Mouse (Mus musculus) thymus, postnatal 14 days (tissue): ENCODE results near the gene Phox2a.
A peak's percentile ranks its signal among the peaks of the same experiment; 100 is the strongest.

Experiments used
- DNase-seq: peaks from one replicate; pipeline ENCODE4 v3.0.0; 2021

Phox2a gene

DNA sequence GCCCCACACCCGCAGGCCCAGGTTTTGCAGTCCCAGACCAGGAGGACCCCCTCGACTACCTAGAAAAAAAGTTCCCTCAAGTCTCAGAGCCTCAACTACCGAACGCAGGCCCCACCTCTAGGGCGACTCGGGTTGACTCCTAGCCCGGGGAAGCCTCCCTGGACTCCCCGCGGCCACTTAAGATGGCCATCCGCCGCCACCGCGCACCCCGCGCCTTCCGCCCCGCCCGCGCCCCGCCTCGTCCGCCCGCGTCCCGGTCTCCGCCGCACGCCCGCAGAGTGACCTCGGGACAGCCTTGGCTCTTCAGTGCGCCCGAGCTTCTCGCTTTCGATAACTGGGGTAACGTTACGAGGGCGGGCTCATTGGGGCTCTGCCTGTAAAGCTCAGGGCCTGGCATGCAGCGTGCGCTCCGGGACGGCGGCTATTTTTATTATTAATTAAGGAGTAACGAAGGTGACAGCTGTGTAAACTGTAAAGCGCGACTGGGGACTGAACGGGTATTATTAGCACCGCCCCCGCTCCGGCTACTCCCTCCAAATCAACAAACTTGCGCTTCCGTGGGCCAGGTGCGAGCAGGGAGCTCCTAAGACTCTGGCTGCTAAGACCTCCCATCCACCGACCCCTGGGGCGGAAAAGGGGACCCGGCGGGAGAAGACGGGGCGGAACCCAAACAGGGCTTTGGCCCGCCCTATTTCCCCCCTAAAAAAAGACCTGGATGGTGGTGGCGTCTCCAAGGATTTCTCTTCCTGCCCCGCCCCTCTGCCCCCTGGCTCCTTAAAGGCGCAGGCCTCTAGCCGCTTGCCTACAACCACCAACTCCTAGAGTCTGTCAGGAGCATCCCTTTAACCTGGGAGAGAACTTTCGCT is 19.7 kb downstream of the Phox2a start, which contains the start of gene Inppl1:
Inppl1 (minus strand) TSS at position 624 of the 866 bp plus-strand sequence.
- DNase-seq = peak; percentile 20

DNA sequence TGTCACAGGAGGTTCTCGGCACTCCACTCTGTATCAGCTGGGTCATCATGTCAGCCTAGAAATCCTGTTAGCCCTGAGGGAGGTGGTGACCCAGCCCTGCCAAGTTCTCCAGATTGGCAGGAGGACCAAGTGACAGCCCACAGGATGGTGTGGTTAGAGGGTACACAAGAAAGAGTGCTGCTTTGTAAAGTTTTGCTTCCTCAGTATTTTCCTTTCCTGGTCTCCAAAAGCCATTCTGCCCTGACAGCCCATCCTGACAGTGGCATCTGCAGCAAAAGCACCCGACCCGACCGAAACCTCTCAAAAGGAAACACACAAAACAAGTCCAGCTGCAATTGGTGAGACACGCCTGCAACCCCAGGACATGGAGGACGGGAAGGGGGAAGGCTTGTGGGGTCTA is 26.1 kb downstream of the Phox2a start:
- no peak for DNase-seq

DNA sequence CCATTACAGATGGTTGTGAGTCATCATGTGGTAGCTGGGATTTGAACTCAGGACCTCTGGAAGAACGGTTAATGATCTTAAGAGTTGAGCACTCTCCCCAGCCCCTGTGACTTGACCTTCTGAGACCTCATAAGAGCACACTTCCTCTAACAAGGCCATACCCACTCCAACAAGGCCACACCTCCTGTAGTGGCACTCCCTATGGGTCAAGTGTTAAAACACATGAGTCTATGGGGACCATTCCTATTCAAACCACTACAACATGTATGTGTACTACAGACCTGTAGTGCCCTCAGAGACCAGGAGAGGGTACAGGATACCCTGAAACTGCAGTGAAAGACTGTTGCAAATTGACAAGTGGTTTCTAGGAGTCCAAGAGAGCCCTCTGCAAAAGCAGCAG is 29.8 kb downstream of the Phox2a start:
- no peak for DNase-seq

DNA sequence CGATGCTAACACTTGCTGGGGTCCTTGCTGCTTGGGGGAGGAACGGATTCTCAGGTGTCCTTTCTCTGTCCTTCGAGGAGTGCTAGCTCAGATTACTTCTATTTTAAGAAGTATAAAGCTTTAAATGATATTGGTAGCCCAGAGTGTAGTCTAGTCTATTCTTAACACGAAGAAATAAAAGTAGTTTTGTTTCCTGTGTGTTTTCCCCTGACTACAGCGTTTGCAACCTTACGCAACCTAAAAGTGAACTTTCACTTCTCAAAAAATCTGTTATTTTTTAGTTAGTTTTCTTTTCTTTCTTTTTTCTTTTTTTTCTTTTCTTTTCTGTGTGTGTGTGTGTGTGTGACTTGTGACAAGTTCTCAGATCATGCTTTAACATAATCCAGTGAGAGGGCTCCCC is 33.6 kb downstream of the Phox2a start:
- DNase-seq = no peak

DNA sequence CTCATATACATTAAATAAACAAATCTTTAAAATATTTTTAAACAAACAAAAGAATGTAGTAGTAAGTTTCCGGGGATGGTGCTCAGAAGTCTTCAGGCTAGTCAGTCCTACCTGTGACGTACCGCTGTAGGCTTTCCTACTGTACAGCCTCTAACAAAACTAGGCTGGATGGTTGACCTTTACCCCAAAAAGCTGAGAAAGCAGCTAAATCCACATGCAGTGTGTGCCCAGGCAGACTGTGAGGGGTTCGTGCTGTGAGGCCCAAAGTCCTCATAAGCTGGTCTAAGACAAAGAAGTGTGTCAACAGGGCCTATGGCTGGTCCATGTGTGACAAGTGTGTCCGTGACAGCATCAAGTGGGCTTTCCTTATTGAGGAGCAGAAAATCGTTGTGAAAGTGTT is 34.7 kb downstream of the Phox2a start:
- DNase-seq = no peak

DNA sequence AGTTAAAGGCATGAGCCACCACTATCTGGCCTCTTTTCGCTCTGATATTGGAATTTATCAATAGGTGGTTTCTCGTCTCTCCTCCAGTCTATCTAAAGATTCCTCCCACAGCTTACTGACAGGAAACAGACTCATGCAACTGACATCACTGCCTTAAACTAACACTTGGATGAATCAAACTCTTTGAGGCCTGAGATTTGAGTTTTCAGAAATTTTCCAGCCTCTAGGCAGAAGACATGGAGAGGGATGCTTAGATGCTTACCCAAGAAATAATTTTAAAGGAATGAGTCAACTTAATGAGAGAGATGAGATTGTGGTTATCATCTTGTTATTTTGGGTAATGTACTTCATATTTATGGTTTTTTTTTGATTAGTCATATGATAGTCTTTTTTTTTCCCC is 35.7 kb downstream of the Phox2a start:
- no peak for DNase-seq

DNA sequence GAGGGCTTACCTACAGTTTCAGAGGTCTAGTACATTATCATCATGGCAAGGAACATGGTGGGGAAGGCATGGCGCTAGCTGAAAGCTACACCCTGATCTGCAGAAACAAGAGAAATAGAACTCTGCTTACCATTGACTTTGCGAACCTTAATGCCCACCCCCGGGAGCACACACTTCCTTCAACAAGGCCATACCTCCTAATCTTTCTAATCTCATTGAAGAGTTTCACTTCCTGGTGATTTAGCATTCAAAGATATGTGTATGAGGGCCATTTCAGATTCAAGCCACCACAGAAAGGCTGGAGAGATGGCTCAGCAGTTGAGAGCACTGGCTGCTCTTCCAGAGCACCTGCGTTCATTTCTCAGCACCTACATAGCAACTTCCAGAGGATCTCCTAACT is 39.0 kb downstream of the Phox2a start, which contains the start of gene Folr2:
Folr2 (minus strand) TSS at position 101 of the 400 bp plus-strand sequence.
- DNase-seq = no peak

DNA sequence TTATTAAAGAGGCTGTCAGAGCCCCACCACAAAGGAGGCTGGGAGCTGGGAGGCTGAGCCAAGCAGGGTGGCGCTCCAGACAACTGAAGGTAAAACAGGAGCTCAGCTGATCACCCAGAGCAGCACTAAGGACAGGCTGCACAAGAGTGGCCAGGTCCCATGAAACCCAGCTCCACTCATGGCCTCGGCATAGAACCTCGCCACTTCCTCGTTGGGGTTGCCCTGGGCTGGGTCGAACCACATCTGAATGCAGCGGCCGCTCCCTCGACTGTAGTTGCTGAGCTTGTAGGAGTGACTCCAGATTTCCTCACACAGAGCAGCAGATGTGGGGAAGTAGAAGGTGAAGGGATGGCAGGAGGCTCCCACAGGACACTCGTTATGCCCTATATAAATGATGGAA is 40.2 kb downstream of the Phox2a start:
- DNase-seq = no peak

DNA sequence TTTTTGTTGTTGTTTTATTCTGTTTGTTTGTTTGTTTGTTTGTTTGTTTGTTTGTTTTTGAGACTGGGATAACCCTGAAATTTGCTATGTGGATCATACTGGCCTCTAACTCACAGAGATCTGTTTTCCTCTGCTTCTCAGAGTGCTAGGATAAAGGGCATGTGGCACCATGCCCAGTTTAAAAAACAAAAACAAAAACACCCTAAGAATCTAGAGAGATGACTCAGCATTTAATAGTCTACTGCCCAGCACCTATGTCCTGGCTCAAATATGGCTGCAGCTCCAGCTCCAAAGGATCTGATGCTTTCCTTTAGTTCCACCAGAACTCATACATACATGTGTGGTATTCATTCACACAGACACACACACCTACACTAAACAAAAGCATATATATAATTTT is 42.9 kb downstream of the Phox2a start:
- no peak for DNase-seq

DNA sequence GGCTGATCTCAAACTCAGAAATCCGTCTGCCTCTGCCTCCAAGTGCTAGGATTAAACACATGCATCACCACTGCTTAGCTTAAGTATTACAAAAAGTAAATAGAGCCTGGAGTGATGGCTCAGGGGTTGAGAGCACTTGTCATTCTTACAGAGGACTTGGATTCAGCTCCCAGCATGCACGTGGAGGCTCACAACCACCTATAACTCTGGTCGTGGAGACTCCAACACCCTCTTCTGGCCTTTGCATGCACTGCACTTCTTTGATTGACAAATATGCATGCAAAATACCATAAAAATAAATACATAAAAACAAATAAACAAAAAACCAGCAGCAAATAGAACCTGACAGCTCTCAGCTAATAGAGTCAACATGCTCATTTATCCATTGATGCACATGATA is 44.2 kb downstream of the Phox2a start:
- no peak for DNase-seq

DNA sequence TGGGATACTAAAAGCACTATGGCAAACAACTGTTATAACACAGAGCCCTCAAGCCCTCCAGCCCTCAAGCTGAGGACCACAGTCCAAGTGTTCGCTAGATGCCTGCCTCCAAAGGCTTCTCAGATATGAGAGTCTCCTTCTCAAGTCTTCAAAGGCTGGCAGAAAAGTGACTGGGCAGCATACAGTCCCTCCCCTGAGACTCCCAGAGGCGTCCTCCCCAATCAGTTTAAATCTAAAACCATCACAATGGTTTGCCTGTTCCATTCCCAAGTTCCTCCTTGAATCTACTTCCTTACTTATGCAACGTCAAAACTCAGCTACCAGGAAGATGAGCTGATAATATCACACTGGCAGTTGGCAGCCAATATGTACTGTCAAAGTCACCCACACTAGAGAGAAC is 45.3 kb downstream of the Phox2a start, which contains the start of gene Anapc15:
Anapc15 (plus strand) TSS at position 301 of the 400 bp plus-strand sequence.
- DNase-seq = no peak

DNA sequence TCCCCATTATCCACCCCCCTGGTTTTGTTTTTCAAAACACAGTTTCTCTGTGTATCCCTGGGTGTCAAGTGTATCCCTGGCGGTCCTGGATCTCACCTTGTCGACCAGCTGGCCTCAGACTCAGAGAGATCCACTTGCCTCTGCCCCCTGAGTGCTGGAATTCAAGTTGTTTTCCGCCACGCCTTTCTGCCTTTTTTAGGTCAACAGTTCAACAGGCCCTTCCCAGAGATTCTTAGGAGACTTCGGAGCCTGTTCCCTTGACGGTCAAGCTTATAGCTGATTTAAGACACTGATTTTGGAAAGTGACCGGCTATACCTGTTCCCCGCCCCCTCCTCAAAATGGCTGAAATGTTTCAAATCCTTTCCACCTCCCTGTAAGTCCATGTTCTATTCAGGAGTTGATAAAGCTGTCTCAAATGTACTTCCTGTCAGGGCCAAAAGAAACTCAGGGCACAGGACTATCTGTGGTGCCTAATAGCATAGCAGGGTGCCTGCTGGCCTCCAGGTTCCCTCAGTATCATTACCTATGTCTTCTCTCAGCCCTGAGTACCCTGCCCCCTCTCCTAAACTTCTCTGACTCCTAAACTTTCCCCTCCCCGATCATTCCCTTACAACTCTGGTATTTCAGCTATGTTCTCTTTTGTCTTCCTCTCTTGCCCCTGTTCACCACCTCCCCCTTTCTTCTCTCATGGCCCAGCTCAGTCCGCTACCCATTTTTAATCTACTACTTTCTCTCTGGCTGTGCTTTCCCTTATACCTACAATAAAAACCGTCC is 48.6 kb downstream of the Phox2a start:
- DNase-seq = no peak

DNA sequence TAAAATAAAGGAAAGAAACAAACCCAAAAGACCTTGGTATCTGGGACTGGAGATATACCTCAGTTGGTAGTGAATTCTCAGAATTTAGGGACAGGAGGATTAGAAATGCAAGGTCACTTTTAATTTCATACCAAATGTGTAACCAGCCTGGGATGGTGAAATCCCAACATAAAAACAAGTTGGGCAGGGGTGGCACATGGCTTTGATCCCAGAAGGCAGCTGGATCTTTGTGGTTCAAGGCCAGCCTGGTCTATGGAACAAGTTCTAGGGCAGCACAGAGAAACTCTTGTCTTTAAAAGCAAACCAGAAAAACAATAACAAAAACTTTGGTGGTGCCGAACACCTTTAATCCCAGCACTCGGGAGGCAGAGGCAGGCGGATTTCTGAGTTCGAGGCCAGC is 49.4 kb downstream of the Phox2a start:
- no peak for DNase-seq

DNA sequence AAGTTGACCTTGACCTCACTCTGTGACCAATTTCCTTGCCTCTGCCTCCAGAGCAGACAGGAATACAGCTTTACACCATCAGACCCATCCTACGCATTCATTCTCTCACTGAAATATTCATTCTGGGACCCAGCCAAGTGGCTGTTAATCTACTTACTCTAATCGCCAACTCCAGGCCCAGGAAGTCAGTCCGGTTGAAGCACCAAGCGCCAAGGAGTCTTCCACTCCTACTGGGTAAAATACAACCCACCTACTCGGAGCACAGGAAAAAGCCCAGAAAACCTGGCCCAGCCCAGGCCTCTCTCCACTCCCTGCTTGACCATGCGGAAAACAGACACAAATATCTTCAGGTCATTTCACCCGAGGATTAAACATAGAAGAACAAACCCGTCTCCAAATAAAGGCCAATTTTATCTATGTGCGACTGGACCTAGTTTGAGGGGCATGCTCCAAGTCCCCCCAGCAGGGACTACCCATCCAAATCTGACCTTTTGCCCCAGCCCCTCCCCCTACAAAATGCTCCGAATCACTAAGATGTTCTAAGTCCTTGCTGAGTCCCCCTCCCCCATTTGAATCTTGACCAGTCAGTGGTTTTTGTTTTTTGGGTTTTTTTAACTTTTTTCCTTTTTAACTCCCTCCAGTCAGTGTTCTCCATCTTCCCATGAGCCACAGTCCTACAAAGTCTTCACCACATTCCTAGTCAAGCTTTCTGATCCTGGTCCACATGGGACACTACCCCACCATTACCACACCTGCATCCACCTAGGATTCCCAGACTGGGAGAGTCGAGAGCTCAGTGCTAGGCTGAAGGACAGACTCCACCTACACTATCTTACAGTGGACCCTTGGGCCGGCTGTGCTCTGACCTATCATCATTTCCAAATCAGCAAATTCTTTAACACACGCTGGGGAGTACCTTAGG is 50.4 kb downstream of the Phox2a start:
- no peak for DNase-seq

DNA sequence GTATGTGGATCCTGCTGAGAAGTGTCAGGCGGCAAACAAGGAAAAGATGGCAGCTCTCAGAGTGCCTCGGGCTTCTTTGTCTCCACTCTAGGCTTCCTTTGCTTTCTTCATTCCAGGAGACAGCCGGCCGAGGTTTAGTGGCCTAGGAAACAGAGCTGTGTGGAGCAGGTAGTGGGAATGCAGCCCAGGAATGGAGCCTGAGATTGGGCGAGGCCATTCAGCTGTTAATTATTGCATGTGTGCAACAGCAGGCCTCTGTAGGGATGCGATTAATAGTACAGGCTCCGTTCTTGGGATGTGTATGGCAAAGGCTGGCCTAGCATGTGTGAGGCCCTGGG is 51.0 kb downstream of the Phox2a start:
- DNase-seq = no peak

DNA sequence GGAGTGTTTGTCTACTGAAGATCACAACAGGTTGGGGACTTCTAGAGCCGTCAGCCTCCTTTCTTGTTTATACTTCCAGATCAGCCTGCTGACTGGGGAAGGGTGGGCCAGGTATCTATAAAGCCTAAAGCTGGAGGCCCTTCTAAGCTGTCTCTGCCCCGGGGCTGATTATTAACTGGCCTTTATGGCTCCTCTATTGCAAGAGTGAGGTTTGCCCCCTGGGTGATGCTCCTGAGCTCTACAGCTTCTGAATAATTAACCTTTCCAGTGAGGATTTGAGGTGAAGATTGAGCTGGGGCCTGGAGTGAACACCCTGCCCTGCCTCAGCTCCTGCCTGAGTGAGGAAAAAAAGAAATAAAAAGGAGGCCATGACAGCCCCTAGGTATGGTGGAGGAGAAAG is 52.5 kb downstream of the Phox2a start, which contains the start of gene Folr1:
Folr1 (minus strand) TSS at position 160 of the 400 bp plus-strand sequence.
- no peak for DNase-seq

DNA sequence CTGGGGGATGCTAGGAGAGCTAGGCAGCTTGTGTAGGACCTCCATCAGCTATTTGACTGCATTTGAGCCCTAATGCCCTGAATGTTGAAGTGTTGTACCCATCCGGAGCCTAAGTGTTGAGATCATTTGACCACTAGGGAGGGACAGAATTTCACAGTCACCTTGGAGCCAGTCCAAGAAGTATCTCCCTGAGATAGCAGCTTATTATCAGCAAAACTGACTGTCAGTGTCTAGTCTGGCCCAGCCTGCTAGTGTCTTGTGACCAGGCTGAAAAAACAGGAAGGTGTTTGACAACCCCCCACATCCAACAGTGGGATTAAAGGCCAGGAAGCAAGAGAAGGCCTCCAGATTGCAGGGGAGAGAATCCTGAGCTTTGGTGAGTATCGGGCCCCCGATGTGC is 53.2 kb downstream of the Phox2a start:
- DNase-seq = no peak
